Mouse (Mus musculus) MEL (cell line): Measurements from ENCODE around the gene 9230102O04Rik. TPM values are rescaled to one million over a fixed set of nuclear protein-coding genes. Genes with fewer than 3 reads are reported as not detected.

Experiments used
- DNase-seq: peaks from one replicate; pipeline ENCODE4 v3.0.0; 2011; ENCODE audit warnings: low read depth, low spot score
- H3K27ac ChIP-seq: 2 replicates; pipeline ENCODE4 v1.5.1; 2012; ENCODE audit warnings: low read depth, mild to moderate bottlenecking, control low read depth, low read length, moderate library complexity; ENCODE audit not compliant: control insufficient read depth
- H3K27me3 ChIP-seq, 2 experiments: fragments of 150-350 bp in 1 of 2; sonication (generic) in 1 of 2; 2 replicates each; pipeline ENCODE4 v1.6.1; 2012; ENCODE audit warnings: low read length in 2 of 2, mild to moderate bottlenecking in 2 of 2, improper control_type of control experiment in 1 of 2, moderate library complexity in 1 of 2; ENCODE audit not compliant: insufficient read depth in 2 of 2, control insufficient read depth in 1 of 2
- H3K36me3 ChIP-seq, 2 experiments: 2 replicates each; pipeline ENCODE4 v1.6.1; 2012 to 2014; ENCODE audit warnings: low read length in 2 of 2, improper control_type of control experiment in 1 of 2, inconsistent platforms in 1 of 2, mild to moderate bottlenecking in 1 of 2; ENCODE audit not compliant: insufficient read depth in 2 of 2, control insufficient read depth in 1 of 2
- H3K4me1 ChIP-seq, 2 experiments: fragments of 150-350 bp in 1 of 2; sonication (generic) in 1 of 2; 2 replicates each; pipeline ENCODE4 v1.6.1; 2012; ENCODE audit warnings: low read length in 2 of 2, improper control_type of control experiment in 1 of 2, mild to moderate bottlenecking in 1 of 2; ENCODE audit not compliant: insufficient read depth in 2 of 2, control insufficient read depth in 1 of 2
- H3K4me3 ChIP-seq, 2 experiments: fragments of 150-350 bp in 1 of 2; sonication (generic) in 1 of 2; 2 replicates each; pipeline ENCODE4 v1.5.1; 2012; ENCODE audit warnings: low read depth in 2 of 2, low read length in 2 of 2, mild to moderate bottlenecking in 2 of 2, moderate library complexity in 2 of 2, control low read depth in 1 of 2, improper control_type of control experiment in 1 of 2; ENCODE audit not compliant: control insufficient read depth in 1 of 2, insufficient read depth in 1 of 2
- H3K79me2 ChIP-seq: 2 replicates; pipeline ENCODE4 v1.6.1; 2012; ENCODE audit warnings: mild to moderate bottlenecking, low read length, moderate library complexity; ENCODE audit not compliant: control insufficient read depth, poor library complexity, insufficient read depth
- H3K9ac ChIP-seq: 2 replicates; pipeline ENCODE4 v1.6.1; 2012; ENCODE audit warnings: low read depth, mild to moderate bottlenecking, control low read depth, low read length, moderate library complexity; ENCODE audit not compliant: control insufficient read depth, poor library complexity, severe bottlenecking
- H3K9me3 ChIP-seq: fragments of 150-350 bp; sonication (generic); replicated peaks from 2 replicates; pipeline ENCODE4 v1.6.1; 2012; ENCODE audit warnings: mild to moderate bottlenecking, low read length, improper control_type of control experiment, moderate library complexity; ENCODE audit not compliant: insufficient read depth
- CTCF ChIP-seq, 3 experiments: IDR thresholded peaks in 2 of 3; conservative IDR thresholded peaks in 1 of 3; 2 replicates each; pipeline ENCODE4 v1.5.1; 2011 to 2012; ENCODE audit warnings: low read length in 3 of 3, low read depth in 2 of 3, mild to moderate bottlenecking in 2 of 3, improper control_type of control experiment in 1 of 3, inconsistent platforms in 1 of 3, mixed read lengths in 1 of 3, moderate library complexity in 1 of 3; ENCODE audit not compliant: control insufficient read depth in 1 of 3, insufficient read depth in 1 of 3, poor library complexity in 1 of 3, severe bottlenecking in 1 of 3
- E2F4 ChIP-seq: IDR thresholded peaks from 2 replicates; pipeline ENCODE4 v1.6.1; 2011; ENCODE audit warnings: low read depth, low read length, improper control_type of control experiment, borderline replicate concordance
- ELF1 ChIP-seq: IDR thresholded peaks from 2 replicates; pipeline ENCODE4 v1.6.1; 2014; ENCODE audit warnings: low read depth, mild to moderate bottlenecking, inconsistent platforms, low read length, improper control_type of control experiment, moderate library complexity
- EP300 ChIP-seq, 2 experiments: IDR thresholded peaks; 2 replicates each; pipeline ENCODE4 v1.6.1; 2011; ENCODE audit warnings: improper control_type of control experiment in 2 of 2, low read length in 2 of 2, low read depth in 1 of 2, mild to moderate bottlenecking in 1 of 2
- HCFC1 ChIP-seq: IDR thresholded peaks from 2 replicates; pipeline ENCODE4 v1.6.1; 2012; ENCODE audit warnings: low read depth, mild to moderate bottlenecking, inconsistent platforms, low read length, improper control_type of control experiment, moderate library complexity
- JUND ChIP-seq: IDR thresholded peaks from 2 replicates; pipeline ENCODE4 v1.6.1; 2011; ENCODE audit warnings: low read depth, mild to moderate bottlenecking, improper control_type of control experiment, low read length
- MAX ChIP-seq: IDR thresholded peaks from 2 replicates; pipeline ENCODE4 v1.6.1; 2011; ENCODE audit warnings: low read length, improper control_type of control experiment
- MAZ ChIP-seq: IDR thresholded peaks from 2 replicates; pipeline ENCODE4 v1.6.1; 2012; ENCODE audit warnings: low read depth, mild to moderate bottlenecking, inconsistent platforms, low read length, improper control_type of control experiment
- MXI1 ChIP-seq: IDR thresholded peaks from 2 replicates; pipeline ENCODE4 v1.6.1; 2011; ENCODE audit warnings: mild to moderate bottlenecking, low read depth, low read length, improper control_type of control experiment
- MYC ChIP-seq: IDR thresholded peaks from 2 replicates; pipeline ENCODE4 v1.6.1; 2011; ENCODE audit warnings: low read depth, mild to moderate bottlenecking, low read length, improper control_type of control experiment, moderate library complexity
- POLR2A ChIP-seq, 2 experiments: IDR thresholded peaks; 2 replicates each; pipeline ENCODE4 v1.6.1; 2011 to 2012; ENCODE audit warnings: low read length in 2 of 2, mild to moderate bottlenecking in 2 of 2, control low read depth in 1 of 2, improper control_type of control experiment in 1 of 2, low read depth in 1 of 2, moderate library complexity in 1 of 2; ENCODE audit not compliant: control insufficient read depth in 1 of 2, insufficient read depth in 1 of 2, poor library complexity in 1 of 2
- POLR2AphosphoS5 ChIP-seq: IDR thresholded peaks from 2 replicates; pipeline ENCODE4 v1.6.1; 2012; ENCODE audit warnings: low read depth, borderline replicate concordance, mild to moderate bottlenecking, inconsistent platforms, low read length, moderate library complexity, mixed read lengths
- SIN3A ChIP-seq: IDR thresholded peaks from 2 replicates; pipeline ENCODE4 v1.6.1; 2012; ENCODE audit warnings: low read length, improper control_type of control experiment, inconsistent platforms
- TAL1 ChIP-seq: IDR thresholded peaks from 2 replicates; pipeline ENCODE4 v1.6.1; 2012; ENCODE audit warnings: mild to moderate bottlenecking, inconsistent platforms, low read length, moderate library complexity, mixed read lengths
- TBP ChIP-seq: IDR thresholded peaks from 2 replicates; pipeline ENCODE4 v1.8.0; 2011; ENCODE audit warnings: low read depth, low read length, improper control_type of control experiment
- UBTF ChIP-seq: IDR thresholded peaks from 2 replicates; pipeline ENCODE4 v1.6.1; 2012; ENCODE audit warnings: low read depth, mild to moderate bottlenecking, inconsistent platforms, low read length, improper control_type of control experiment, moderate library complexity, borderline replicate concordance; ENCODE audit not compliant: insufficient read depth
- USF2 ChIP-seq, 2 experiments: IDR thresholded peaks; 2 replicates each; pipeline ENCODE4 v1.6.1; 2011 to 2012; ENCODE audit warnings: improper control_type of control experiment in 2 of 2, low read length in 2 of 2, borderline replicate concordance in 1 of 2, inconsistent platforms in 1 of 2, low read depth in 1 of 2, mild to moderate bottlenecking in 1 of 2; ENCODE audit not compliant: insufficient read depth in 1 of 2
- ZC3H11A ChIP-seq: IDR thresholded peaks from 2 replicates; pipeline ENCODE4 v1.6.1; 2012; ENCODE audit warnings: low read depth, mild to moderate bottlenecking, inconsistent platforms, low read length, improper control_type of control experiment
- ZKSCAN1 ChIP-seq: IDR thresholded peaks from 2 replicates; pipeline ENCODE4 v1.6.1; 2012; ENCODE audit warnings: low read depth, mild to moderate bottlenecking, inconsistent platforms, low read length, improper control_type of control experiment, moderate library complexity
- ZNF384 ChIP-seq: IDR thresholded peaks from 2 replicates; pipeline ENCODE4 v1.6.1; 2012; ENCODE audit warnings: low read depth, mild to moderate bottlenecking, inconsistent platforms, low read length, improper control_type of control experiment
- polyA plus RNA-seq, 2 experiments: library from polyadenylated mRNA; stranded (reverse) in 1 of 2; unstranded in 1 of 2; fragments of >175 nt in 1 of 2; fragments of >200 nt in 1 of 2; gene quantifications; 2 replicates each; pipeline versions ENCODE4 v1.2.1 to v1.2.4; 2012; ENCODE audit warnings: low replicate concordance in 2 of 2, low read depth in 1 of 2; ENCODE audit not compliant: insufficient read length in 2 of 2, insufficient read depth in 1 of 2, missing spikeins in 1 of 2
- total RNA-seq: library from RNA; depleted of rRNA; stranded (reverse); fragments of 300-350 nt; gene quantifications from 2 replicates; pipeline ENCODE4 v1.2.3, GENCODE M21; 2012

The 9230102O04Rik gene
- total and polyA plus RNA-seq, 3 experiments, result 0.50 to 2.4 TPM; not detected in 1

DNA sequence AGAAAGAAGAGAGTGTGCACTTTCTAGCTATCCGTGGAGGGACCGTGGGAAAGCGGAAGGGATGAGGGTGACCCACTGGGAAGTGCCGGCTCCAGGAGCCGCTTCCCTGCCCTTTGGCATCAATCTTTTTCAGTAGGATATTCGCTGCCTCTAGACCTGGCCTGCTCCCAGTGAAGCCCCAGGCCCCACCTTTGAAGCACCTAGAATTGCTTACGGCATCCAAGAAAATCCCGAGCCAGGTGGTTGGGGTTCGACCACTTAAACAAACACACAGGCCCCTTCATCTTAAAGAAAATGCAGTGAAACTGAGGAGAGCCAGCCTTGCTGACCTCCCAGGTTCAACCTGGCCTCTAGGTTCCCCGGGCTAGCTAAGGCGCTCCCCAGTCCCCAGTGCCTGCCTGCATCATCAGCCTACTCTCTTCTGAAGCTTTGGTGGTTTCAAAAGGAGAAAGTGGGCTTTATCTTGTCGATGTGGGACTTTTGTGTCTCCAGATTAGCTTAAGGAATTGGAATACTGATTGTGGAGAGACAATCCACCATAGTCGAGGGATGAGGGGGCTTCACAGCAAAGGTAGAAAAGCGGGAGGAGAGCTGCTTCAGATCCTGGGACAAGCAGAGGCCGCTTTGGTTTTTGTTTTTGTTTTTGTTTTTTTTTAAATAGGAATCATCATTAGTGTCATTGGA is 4.7 kb downstream of the 9230102O04Rik start:
- H3K27ac ChIP-seq, result no peak overlapping the region
- H3K79me2 ChIP-seq, result no peaks in the 10 kb centered on the region
- no peaks in the 10 kb centered on the region for H3K9me3 ChIP-seq
- no peak for DNase-seq
- no peak overlapping the region for H3K4me3 ChIP-seq
- no peak for TF ChIP-seq CTCF (IDR thresholded peaks at IDR 0.05 in 2 of 3, conservative IDR thresholded peaks at IDR 0.05 in 1 of 3; ENCODE audit: control insufficient read depth in 1 of 3, insufficient read depth in 1 of 3, low read depth in 2 of 3, low read length in 3 of 3, poor library complexity in 1 of 3, severe bottlenecking in 1 of 3)
- TF ChIP-seq TBP, result no peak
- TF ChIP-seq SIN3A, result no peak
- no peak for TF ChIP-seq POLR2A (IDR thresholded peaks at IDR 0.05; ENCODE audit: control insufficient read depth in 1 of 2, insufficient read depth in 1 of 2, low read depth in 1 of 2, low read length in 2 of 2, poor library complexity in 1 of 2)
- no peaks in the 10 kb centered on the region for H3K27me3 ChIP-seq
- no peaks in the 10 kb centered on the region for H3K36me3 ChIP-seq
- no peaks in the 10 kb centered on the region for H3K4me1 ChIP-seq
- no peak overlapping the region for H3K9ac ChIP-seq

DNA sequence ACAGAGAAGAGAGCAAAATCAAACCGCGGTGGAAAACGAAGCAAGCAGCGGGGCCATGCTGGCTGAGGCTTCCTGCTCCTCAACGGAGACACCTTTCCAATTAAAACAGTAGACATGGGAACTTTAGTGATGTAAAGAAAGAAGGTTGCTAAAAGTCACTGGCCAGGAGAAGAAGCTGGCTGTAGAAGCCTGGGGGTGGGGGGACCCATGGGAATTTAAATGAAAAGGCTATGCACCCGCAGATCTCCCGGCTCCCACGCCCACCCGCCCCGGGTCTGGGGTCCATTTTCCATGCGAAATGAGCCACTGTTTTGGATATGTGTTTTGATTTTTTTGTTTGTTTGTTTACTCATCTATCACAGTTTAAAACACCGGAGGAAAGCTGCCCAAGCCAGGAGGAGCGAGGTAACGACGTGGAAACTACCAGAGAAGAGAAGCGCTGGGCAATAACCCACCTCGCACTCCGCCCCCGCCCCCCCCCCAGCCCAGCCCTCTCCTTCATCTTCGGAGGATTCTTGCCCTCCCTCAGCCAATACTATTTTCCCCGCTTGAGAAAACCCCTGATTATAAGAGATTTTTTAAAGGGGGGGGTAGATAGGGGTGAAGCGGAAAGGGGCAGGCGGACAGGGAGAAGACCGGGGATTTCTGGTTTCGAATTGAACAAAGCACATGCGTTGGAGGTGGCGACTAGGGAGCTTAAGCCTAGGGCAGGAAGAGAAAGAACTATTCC is 5.4 kb downstream of the 9230102O04Rik start:
- H3K4me1 ChIP-seq, result no peaks in the 10 kb centered on the region
- no peak for DNase-seq
- no peaks in the 10 kb centered on the region for H3K9me3 ChIP-seq
- H3K79me2 ChIP-seq, result no peaks in the 10 kb centered on the region
- no peak overlapping the region for H3K27ac ChIP-seq
- no peaks in the 10 kb centered on the region for H3K27me3 ChIP-seq
- no peak overlapping the region for H3K4me3 ChIP-seq
- TF ChIP-seq MAX (no peak), CTCF (IDR thresholded peaks at IDR 0.05 in 2 of 3, conservative IDR thresholded peaks at IDR 0.05 in 1 of 3; ENCODE audit: control insufficient read depth in 1 of 3, insufficient read depth in 1 of 3, low read depth in 2 of 3, low read length in 3 of 3, poor library complexity in 1 of 3, severe bottlenecking in 1 of 3) (no peak), POLR2AphosphoS5 (no peak), TAL1 (no peak), E2F4 (no peak), JUND (no peak), ZKSCAN1 (no peak), ZNF384 (no peak), POLR2A (IDR thresholded peaks at IDR 0.05; ENCODE audit: control insufficient read depth in 1 of 2, insufficient read depth in 1 of 2, low read depth in 1 of 2, low read length in 2 of 2, poor library complexity in 1 of 2) (no peak), EP300 (IDR thresholded peaks at IDR 0.05; ENCODE audit: low read depth in 1 of 2, low read length in 2 of 2) (no peak), HCFC1 (no peak), UBTF (no peak), MAZ (no peak), ELF1 (no peak), ZC3H11A (no peak), MYC (no peak), MXI1 (no peak), SIN3A (no peak), USF2 (IDR thresholded peaks at IDR 0.05; ENCODE audit: borderline replicate concordance in 1 of 2, insufficient read depth in 1 of 2, low read depth in 1 of 2, low read length in 2 of 2) (no peak), TBP (no peak)
- H3K36me3 ChIP-seq, result no peaks in the 10 kb centered on the region
- H3K9ac ChIP-seq, result no peak overlapping the region
